Mouse (Mus musculus) cerebellum, adult 2 months (tissue): Measurements from ENCODE around the gene Cd151. TPM values are rescaled to one million over a fixed set of nuclear protein-coding genes. Genes with fewer than 3 reads are reported as not detected.

Experiments used
- DNase-seq, 2 experiments: peaks; one replicate each; pipeline ENCODE4 v3.0.0; 2021
- H3K27ac ChIP-seq: fragments of 200-500 bp; 2 replicates; pipeline ENCODE4 v1.5.1; 2012; ENCODE audit warnings: low read length, control low read depth, inconsistent platforms; ENCODE audit not compliant: insufficient read depth
- H3K27me3 ChIP-seq: fragments of 200-500 bp; 2 replicates; pipeline ENCODE4 v1.6.1; 2012; ENCODE audit warnings: inconsistent platforms, mild to moderate bottlenecking, low read length, moderate library complexity; ENCODE audit not compliant: control insufficient read depth, insufficient read depth
- H3K4me1 ChIP-seq: fragments of 200-500 bp; 2 replicates; pipeline ENCODE4 v1.6.1; 2011; ENCODE audit warnings: low read length; ENCODE audit not compliant: control insufficient read depth, insufficient read depth
- H3K4me3 ChIP-seq: fragments of 200-500 bp; replicated peaks from 2 replicates; pipeline ENCODE3; 2011; ENCODE audit warnings: mild to moderate bottlenecking, low read depth, low read length, control low read depth; ENCODE audit not compliant: insufficient read depth
- CTCF ChIP-seq: fragments of 200-500 bp; IDR thresholded peaks from 2 replicates; pipeline ENCODE4 v1.5.1; 2011; ENCODE audit warnings: low read depth, mild to moderate bottlenecking, control low read depth, low read length, moderate library complexity, borderline replicate concordance; ENCODE audit not compliant: insufficient read depth
- POLR2A ChIP-seq: fragments of 200-500 bp; IDR thresholded peaks from 2 replicates; pipeline ENCODE4 v1.6.1; 2011; ENCODE audit warnings: low read length, control low read depth, borderline replicate concordance; ENCODE audit not compliant: insufficient read depth
- WGBS: fragments of 180-500 bp; shearing (Covaris S2); methylation state at CpG from one replicate; pipeline ENCODE4 v1.1.7; 2018; 5-methylcytosine and 5-hydroxymethylcytosine counted together
- polyA plus RNA-seq: library from polyadenylated mRNA; depleted of rRNA; stranded (reverse); fragments of >200 nt; gene quantifications from 2 replicates; pipeline ENCODE4 v1.2.3, GENCODE M21; 2012; rRNA removed

Gene Cd151
- 68.7 and 73.9 TPM in 2 replicates for polyA plus RNA-seq

GRCm38 (mm10) chr7:141467230-141468030, at the start of gene Cd151:
Gene Cd151 (plus strand): TSS chr7:141467392.
- DNase-seq, result peak; percentile 73 to 74
- TF ChIP-seq CTCF, result no peak
- peak; percentile 34; the same call in 1 of the 2 replicates for TF ChIP-seq POLR2A
- Histone ChIP-seq H3K27ac (no peak within 1 kb of the TSS; the same call in 1 of the 2 replicates), H3K27me3 (no peaks in the 10 kb centered on the region), H3K4me1 (peaks cover 23% of the 10 kb centered on the region), H3K4me3 (peak within 1 kb of the TSS; percentile 88)
- WGBS, result 3% methylated on average over 52 of the region's 52 CpGs

- Histone ChIP-seq H3K27ac (no peak overlapping the region), H3K4me3 (no peak overlapping the region), H3K27me3 (no peaks in the 10 kb centered on the region), H3K4me1 (0 out of 2 replicates have a peak, but pooled peaks cover 4% of the 10 kb centered on the region)
- WGBS, result 79% methylated on average over 8 of the region's 8 CpGs
- DNase-seq, result no peak
- TF ChIP-seq CTCF (peak; percentile 41; the same call in 1 of the 2 replicates), POLR2A (no peak)
Observed at GRCm38 (mm10) chr7:141417731-141418681, 49.2 kb upstream of the Cd151 start.

GRCm38 (mm10) chr7:141418970-141419369, 48.2 kb upstream of the Cd151 start:
- 45% methylated on average over 7 of the region's 7 CpGs for WGBS
- TF ChIP-seq CTCF (no peak), POLR2A (no peak)
- Histone ChIP-seq H3K27me3 (no peaks in the 10 kb centered on the region), H3K27ac (no peak overlapping the region), H3K4me3 (no peak overlapping the region), H3K4me1 (0 out of 2 replicates have a peak, but pooled peaks cover 4% of the 10 kb centered on the region)
- DNase-seq, result no peak

GRCm38 (mm10) chr7:141420030-141420702, 47.0 kb upstream of the Cd151 start:
- no peak for TF ChIP-seq CTCF
- no peak for TF ChIP-seq POLR2A
- Histone ChIP-seq H3K27ac (no peak overlapping the region), H3K4me1 (0 out of 2 replicates have a peak, but pooled peaks cover 4% of the 10 kb centered on the region), H3K27me3 (no peaks in the 10 kb centered on the region), H3K4me3 (no peak overlapping the region)
- 87% methylated on average over 9 of the region's 9 CpGs for WGBS
- no peak for DNase-seq

- TF ChIP-seq CTCF (no peak), POLR2A (no peak)
- no peak overlapping the region for H3K27ac ChIP-seq
- 76% methylated on average over 4 of the region's 4 CpGs for WGBS
- H3K4me3 ChIP-seq, result no peak overlapping the region
- H3K27me3 ChIP-seq, result no peaks in the 10 kb centered on the region
- peaks cover 8% of the 10 kb centered on the region; the same call in 1 of the 2 replicates for H3K4me1 ChIP-seq
- no peak for DNase-seq
Observed at GRCm38 (mm10) chr7:141423811-141424210, 43.4 kb upstream of the Cd151 start.

GRCm38 (mm10) chr7:141426948-141427730, 40.1 kb upstream of the Cd151 start:
- H3K27ac ChIP-seq, result no peak overlapping the region
- H3K4me3 ChIP-seq, result no peak overlapping the region
- peak in 1 of 2 experiments; percentile 11 for DNase-seq
- TF ChIP-seq POLR2A, result no peak
- no peak for TF ChIP-seq CTCF
- no peaks in the 10 kb centered on the region for H3K27me3 ChIP-seq
- WGBS, result 82% methylated on average over 12 of the region's 12 CpGs
- H3K4me1 ChIP-seq, result peaks cover 29% of the 10 kb centered on the region
